Mouse (Mus musculus): ENCODE results near the gene Lrrc28. TPM values are rescaled to one million over a fixed set of nuclear protein-coding genes. Genes with fewer than 3 reads are reported as not detected.
"Not testable (repeated sequence)": the region's sequence is repeated elsewhere in the genome, so short reads cannot be mapped to it uniquely, and the experiment has no call there.

Lrrc28 gene
- total RNA-seq, 2 experiments from 2014 or later: 36.9 to 38.1 TPM

DNA sequence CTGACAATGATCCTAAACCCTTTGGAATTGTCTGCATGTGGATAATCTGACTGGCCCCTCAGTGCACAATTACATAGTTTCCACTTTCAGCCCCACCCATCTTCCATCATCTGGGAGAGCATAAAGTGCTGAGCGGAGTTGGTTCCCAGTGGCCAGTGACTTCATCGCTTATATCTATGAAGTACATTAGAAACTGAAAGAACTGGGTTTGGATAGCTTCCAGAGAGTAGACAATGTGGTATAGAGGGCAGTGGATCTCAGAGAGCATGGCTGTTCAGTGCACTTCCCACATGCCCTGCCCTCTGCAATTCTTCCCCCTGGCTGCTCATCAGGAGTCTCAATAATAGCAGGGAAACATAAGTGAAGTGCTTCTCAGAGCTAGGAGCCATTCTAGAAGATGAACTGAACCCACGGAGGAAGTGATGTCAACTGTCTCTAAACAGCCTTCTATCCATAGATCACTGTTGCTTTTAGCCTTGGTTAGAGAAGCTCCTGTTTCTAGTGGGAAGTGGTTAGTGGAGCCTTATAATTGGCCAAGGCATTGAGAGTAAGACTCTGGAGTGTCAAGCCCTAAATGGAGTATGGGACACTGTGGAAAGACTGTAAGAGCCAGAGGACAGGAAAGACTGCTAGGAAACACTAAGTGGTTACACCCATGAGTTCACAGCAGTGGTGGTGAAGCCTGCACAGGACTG, 119.0 kb downstream of the Lrrc28 start:
- intact Hi-C loops (cut with DNase I): loop anchor here (5.0 kb wide), 1 partner anchor 154 kb away; the partner anchor contains the start of gene Mef2a
- no peak for DNase-seq (ENCODE audit: extremely low spot score in 1 of 2, low spot score in 2 of 2)
- no peak for TF ChIP-seq CTCF (IDR thresholded peaks at IDR 0.05)
- Histone ChIP-seq H3K4me3 (no peak overlapping the region), H3K27ac (no peak overlapping the region)

DNA sequence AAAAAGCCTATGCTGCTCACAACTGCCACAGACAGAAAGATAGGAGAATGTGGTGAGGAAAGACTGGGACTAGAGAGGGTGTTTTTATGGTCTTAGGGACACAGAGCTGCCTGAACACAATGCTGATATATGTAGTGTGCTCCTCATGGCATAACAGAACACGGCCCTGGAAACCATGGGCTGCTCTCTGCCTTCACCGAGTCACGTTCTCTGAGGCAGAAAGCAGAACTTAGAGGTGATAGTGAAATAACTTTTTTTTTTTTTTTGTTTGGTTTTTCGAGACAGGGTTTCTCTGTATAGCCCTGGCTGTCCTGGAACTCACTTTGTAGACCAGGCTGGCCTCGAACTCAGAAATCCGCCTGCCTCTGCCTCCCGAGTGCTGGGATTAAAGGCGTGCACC, 121.0 kb downstream of the Lrrc28 start:
- DNase-seq (ENCODE audit: extremely low spot score in 1 of 2, low spot score in 2 of 2); H3K4me3 ChIP-seq; intact Hi-C loops (cut with DNase I); H3K27ac ChIP-seq: not testable (repeated sequence)

DNA sequence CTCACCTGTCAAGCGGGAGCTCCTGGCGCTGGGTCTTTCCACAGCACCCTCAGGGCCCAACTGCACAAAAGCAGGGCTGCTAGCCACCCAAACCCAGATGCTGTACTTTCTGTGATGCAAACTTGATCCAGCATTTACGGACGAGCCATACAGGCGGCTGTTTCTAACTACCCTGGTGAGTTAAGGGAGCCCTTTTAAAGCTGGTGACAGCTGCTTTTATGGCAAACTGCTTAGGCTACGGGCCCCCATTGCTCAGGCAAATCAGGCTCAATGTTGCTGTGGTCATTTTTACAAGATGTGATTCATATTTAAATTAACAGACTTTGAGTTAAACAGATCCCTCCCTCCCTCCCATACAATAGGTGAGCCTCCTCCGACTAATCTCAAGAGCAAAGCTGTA, 121.7 kb downstream of the Lrrc28 start:
- Histone ChIP-seq H3K4me3 (no peak overlapping the region), H3K27ac (no peak overlapping the region)
- no peak for TF ChIP-seq CTCF (IDR thresholded peaks at IDR 0.05)
- no peak for DNase-seq (ENCODE audit: extremely low spot score in 1 of 2, low spot score in 2 of 2)
- intact Hi-C loops (cut with DNase I): no loop called here

DNA sequence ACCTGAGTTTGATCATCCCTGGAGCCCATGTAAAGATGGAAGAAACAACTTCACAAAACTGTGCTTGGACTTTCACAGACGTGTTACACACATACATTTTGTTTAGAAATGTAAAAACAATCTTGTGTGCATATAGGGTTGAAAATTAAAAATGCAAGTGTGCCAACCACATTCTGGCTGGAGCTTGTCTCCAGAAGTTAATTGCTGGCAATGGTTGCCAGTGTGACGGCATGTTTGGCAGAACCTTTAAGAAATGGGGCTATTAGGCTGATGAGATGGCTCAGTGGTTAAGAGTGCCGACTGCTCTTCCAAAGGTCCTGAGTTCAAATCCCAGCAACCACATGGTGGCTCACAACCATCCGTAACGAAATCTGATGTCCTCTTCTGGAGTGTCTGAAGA, 123.3 kb downstream of the Lrrc28 start:
- H3K4me3 ChIP-seq; intact Hi-C loops (cut with DNase I); DNase-seq (ENCODE audit: extremely low spot score in 1 of 2, low spot score in 2 of 2); H3K27ac ChIP-seq: not testable (repeated sequence)

DNA sequence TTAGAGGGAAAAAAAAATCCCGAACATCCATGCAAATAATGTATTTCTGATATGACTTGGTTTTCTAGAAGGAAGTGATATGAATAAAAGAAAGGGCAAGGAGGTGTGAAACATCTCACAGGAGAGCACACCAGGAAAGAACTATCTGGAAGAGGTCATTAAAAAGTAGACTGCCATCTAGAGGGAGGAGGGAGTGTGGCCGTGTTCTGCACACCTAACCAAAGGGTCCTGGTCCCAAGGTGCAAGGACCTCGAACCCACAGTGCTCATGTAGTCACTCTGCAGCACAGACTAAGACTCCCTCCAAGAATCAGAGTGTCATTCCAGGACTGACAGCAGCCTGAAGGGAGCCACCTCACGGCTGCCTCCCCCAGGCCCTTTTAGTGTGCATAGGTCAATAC, 124.1 kb downstream of the Lrrc28 start:
- no peak for DNase-seq (ENCODE audit: extremely low spot score in 1 of 2, low spot score in 2 of 2)
- no peak overlapping the region for H3K4me3 ChIP-seq
- TF ChIP-seq CTCF (IDR thresholded peaks at IDR 0.05): peak; percentile 53
- intact Hi-C loops (cut with DNase I): no loop called here
- H3K27ac ChIP-seq: no peak overlapping the region

DNA sequence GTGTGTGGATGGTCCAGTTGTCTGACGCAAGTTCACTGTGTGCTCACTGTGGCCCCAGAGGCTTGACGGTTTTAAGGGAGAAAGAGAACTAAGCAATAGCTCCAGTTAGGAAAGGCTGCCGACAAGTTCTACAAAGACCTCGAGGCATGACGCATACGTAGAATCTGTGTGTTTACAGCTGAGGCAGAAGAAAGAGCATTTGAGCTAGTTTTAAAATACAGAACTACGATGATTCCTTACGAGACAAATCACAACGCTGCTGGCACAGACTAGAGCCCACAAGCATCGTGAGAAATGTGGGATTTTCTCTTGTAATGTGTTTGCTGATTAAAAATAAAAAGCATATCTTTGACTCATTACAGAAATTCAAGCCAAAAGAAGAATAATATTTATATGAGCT, 125.1 kb downstream of the Lrrc28 start:
- intact Hi-C loops (cut with DNase I): no loop called here
- no peak for TF ChIP-seq CTCF (IDR thresholded peaks at IDR 0.05)
- DNase-seq (ENCODE audit: extremely low spot score in 1 of 2, low spot score in 2 of 2): no peak

DNA sequence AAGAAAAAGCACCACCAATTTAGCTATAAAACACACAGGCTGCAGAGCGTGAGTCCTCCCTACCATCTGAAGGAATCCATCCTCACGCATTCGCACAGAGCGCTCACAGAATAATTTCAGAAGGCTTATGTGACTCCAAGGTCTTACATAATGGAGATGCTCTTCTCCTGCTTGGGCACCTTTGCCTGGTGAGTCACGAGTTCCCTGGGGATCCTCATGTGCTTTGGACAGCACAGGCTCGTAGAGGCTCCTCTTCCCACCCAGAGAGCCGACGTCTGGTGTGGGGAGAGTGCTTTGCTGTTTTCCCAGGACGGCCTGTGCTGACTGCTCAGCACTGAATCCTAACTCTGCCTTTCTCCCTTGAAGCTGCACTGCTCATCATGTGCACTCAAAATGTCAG, 129.4 kb downstream of the Lrrc28 start:
- DNase-seq (ENCODE audit: extremely low spot score in 1 of 2, low spot score in 2 of 2): no peak
- Histone ChIP-seq H3K27ac (no peak overlapping the region), H3K4me3 (no peak overlapping the region)
- intact Hi-C loops (cut with DNase I): no loop called here
- no peak for TF ChIP-seq CTCF (IDR thresholded peaks at IDR 0.05)

More for the DNA sequence above, 125.1 kb downstream of the Lrrc28 start:
- Histone ChIP-seq H3K27ac (no peak overlapping the region), H3K4me3 (no peak overlapping the region)

DNA sequence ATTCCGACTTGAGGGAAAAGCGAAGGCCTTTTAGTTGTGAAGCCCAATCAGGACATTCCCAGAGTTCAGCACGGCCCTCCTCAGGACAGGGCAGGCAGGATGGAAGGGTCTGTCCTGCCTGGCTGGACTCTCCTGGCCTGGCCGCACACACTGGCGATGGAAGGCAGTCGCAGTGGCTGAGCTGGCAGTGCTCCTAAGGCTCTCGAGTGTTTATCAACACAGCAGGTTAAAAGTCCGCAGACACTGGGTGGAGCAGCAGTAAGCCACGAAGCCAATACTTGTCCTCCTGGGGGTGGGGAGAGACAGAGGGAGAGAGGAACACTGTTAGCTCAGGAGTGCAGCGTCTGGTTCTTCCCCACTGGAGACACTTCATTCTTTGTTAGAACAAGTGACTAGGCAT, 130.2 kb downstream of the Lrrc28 start:
- DNase-seq (ENCODE audit: extremely low spot score in 1 of 2, low spot score in 2 of 2): no peak
- intact Hi-C loops (cut with DNase I): no loop called here
- no peak overlapping the region for H3K27ac ChIP-seq

DNA sequence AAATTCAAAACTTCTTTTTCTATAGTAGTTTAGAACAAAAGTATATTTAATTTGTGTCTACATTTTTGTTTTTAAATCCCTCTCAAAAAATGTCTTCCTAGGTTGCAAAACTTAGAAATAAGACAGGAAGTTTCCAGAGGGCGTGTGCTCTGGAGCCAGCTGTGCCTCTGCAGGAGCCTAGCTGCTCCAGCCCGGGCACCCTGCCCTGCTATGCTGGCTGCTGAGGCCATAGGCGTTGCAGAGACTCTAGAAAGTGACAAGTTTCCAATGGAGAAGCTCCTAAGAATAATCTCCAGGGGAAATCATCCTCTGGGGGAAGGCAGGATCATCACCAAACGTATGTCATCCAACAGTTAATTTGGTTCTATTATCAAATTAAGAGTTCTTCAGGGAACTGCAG, 130.7 kb downstream of the Lrrc28 start:
- H3K27ac ChIP-seq: no peak overlapping the region
- DNase-seq (ENCODE audit: extremely low spot score in 1 of 2, low spot score in 2 of 2): no peak
- H3K4me3 ChIP-seq: no peak overlapping the region
- TF ChIP-seq CTCF (IDR thresholded peaks at IDR 0.05): no peak
- intact Hi-C loops (cut with DNase I): no loop called here

More for the DNA sequence above, 130.2 kb downstream of the Lrrc28 start:
- TF ChIP-seq CTCF (IDR thresholded peaks at IDR 0.05): no peak
- H3K4me3 ChIP-seq: no peak overlapping the region

DNA sequence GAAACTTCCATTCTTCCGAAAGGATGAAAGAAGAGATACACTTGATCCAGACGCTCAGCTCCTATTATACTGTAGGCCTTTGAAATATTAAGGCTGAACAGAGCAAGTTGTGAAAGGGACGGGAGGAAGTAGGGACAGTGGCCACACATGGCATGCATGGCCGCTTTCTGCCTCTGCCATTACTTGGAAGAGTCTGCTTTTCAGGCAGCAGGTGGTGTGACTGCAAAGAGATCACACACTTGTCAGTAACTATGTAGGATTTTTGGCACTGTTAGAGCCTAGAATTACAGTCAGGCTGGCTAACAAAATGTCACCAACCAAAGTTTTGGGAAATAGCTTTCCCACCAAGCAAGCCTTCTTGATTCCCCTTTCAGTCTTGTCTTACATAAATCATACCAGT, 131.4 kb downstream of the Lrrc28 start:
- intact Hi-C loops (cut with DNase I): no loop called here
- no peak for DNase-seq (ENCODE audit: extremely low spot score in 1 of 2, low spot score in 2 of 2)
- Histone ChIP-seq H3K4me3 (no peak overlapping the region), H3K27ac (no peak overlapping the region)
- TF ChIP-seq CTCF (IDR thresholded peaks at IDR 0.05): no peak

DNA sequence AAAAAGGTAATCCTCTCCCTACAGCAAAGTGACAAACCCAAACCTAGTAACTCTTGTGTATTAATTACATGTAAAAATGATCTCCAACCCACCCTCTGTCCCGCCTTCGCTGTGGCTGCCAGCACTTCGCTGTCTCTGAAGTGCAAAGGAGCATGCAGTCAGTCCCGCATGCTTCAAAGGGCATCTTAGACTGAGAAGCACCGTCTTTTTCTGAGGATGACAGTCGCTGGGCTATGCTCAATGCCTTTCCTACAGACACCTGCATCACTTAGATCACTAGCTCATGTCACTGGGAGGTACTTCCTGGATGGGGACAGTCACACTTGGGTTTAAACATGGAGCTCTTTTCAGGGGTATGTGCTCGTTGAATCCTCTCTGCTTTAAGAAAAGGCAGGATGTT, 133.5 kb downstream of the Lrrc28 start:
- Histone ChIP-seq H3K27ac (no peak overlapping the region), H3K4me3 (no peak overlapping the region)
- no peak for TF ChIP-seq CTCF (IDR thresholded peaks at IDR 0.05)
- DNase-seq (ENCODE audit: extremely low spot score in 1 of 2, low spot score in 2 of 2): no peak
- intact Hi-C loops (cut with DNase I): no loop called here

DNA sequence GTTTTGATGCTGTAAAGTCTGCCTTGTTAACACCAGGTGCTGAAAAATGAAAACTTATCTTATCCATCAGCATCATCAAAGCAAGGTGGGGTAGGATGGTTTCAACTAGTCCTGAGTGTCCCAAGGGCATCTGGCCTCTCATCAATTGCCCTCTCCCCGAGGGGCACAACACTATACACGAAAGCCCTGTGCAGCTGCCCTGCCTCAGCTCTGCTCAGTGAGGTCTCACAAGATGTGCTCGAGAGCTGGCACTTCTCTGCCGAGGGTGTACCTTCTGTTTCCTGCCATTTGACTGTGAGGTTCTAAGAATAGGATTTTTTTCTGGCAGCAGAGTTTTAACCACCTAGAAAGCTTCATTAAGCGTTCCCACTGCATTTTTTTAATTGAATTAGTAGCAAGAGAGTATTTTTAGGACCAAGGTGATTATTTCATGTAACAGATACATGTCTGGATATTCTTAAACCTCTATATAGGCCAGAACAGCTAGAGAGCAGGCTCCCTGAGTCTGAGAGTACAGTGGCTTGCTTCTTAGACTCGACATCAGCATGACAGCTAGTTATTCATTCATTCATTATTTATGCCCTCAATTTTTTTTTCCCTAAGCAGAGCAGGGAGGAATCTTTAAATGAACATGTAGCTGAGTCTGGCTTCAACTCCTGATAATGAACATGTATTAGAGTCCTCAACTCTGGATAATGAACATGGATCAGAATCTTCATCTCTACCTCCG, 141.6 kb downstream of the Lrrc28 start:
- intact Hi-C loops (cut with DNase I): loop anchor here (5.0 kb wide), 1 partner anchor 111 kb away; no protein-coding TSS in a partner anchor
- DNase-seq (ENCODE audit: extremely low spot score in 1 of 2, low spot score in 2 of 2): no peak

More for the DNA sequence above, 141.6 kb downstream of the Lrrc28 start:
- no peak for TF ChIP-seq CTCF (IDR thresholded peaks at IDR 0.05)
- H3K4me3 ChIP-seq: no peak overlapping the region
- H3K27ac ChIP-seq: peak overlapping the region; percentile 11; the same call in 1 of the 2 replicates
